Comparison of ENCODE assay signal across 13 mouse cellular contexts in the genomic region with DNA sequence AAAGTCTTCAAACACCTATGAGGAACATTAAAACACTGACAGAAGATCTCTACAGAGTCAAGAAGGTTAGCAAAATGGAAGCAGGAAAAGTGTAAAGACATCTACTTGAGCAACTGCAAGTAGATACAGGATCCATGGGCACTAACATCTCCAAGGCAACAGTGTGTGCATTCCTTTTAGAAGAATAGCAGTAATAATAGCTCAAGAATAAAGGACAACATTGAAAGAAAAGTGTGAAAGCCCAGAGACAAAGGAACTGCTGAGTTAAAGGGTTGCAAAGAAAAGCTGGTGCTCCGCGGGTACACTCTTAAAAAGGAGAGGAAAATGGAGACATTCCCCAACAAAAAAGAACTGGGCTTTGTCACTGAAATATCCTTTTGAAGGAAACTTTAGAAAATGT.
"Had no signal": no experiment of that assay in that cellular context is flagged by ENCODE, and none has a peak within 500 bp of the region (broad histone marks: within the 10 kb centered on the region; RNA-seq: fewer than 3 reads in every experiment).

No protein-coding gene starts in this region.

- H3K9me3 ChIP-seq: limb, embryonic 13.5 days; midbrain, embryonic 10.5 days; neural tube, embryonic 13.5 days had no signal

- H3K4me2 ChIP-seq: limb, embryonic 13.5 days; neural tube, embryonic 13.5 days had no signal

- H3K27ac ChIP-seq: layer of hippocampus, adult 2 months; limb, embryonic 13.5 days; liver, embryonic 14.5 days; midbrain, embryonic 10.5 days; neural tube, embryonic 13.5 days had no signal

- DNase-seq: kidney, adult 18-20 months; kidney, postnatal 10 days; kidney, postnatal 4 days; left cerebral cortex, postnatal 4 days; lung, adult 18-20 months; retina, postnatal 1 day; right cerebral cortex, postnatal 14 days; thymus, postnatal 36 days had no signal

- H3K4me1 ChIP-seq: limb, embryonic 13.5 days; neural tube, embryonic 13.5 days had no signal

- H3K9ac ChIP-seq: limb, embryonic 13.5 days; liver, embryonic 14.5 days; neural tube, embryonic 13.5 days had no signal

- H3K4me3 ChIP-seq: layer of hippocampus, adult 2 months; limb, embryonic 13.5 days; midbrain, embryonic 10.5 days; neural tube, embryonic 13.5 days had no signal

- H3K36me3 ChIP-seq: limb, embryonic 13.5 days; midbrain, embryonic 10.5 days; neural tube, embryonic 13.5 days had no signal

- H3K27me3 ChIP-seq: limb, embryonic 13.5 days; neural tube, embryonic 13.5 days had no signal
